Mouse (Mus musculus) WW6 (cell line): ENCODE data around the gene Ccng1.
"Not testable (repeated sequence)": the region's sequence is repeated elsewhere in the genome, so short reads cannot be mapped to it uniquely, and the experiment has no call there.

Source experiments
- DNase-seq: peaks from one replicate; pipeline ENCODE4 v3.0.0-alpha.2; 2013; ENCODE audit warnings: low read depth, low spot score

Gene Ccng1

DNA sequence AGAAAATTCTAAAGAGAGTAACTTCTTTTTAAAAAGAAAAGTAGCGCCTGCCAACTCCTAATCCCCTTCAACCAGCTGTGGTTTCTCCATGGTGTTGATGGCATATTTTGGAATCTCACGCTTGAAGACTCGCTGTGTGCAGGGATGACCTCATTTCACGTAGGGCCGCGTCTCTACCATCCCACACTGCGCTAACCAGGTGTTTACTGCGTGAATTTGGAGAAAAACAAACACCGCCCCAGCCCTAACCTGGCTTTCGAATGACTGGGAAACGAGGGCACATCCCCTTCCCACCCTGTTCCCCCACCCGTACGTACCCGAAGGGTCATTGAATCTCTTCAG lies 22.1 kb downstream of the Ccng1 start:
- DNase-seq = no peak

DNA sequence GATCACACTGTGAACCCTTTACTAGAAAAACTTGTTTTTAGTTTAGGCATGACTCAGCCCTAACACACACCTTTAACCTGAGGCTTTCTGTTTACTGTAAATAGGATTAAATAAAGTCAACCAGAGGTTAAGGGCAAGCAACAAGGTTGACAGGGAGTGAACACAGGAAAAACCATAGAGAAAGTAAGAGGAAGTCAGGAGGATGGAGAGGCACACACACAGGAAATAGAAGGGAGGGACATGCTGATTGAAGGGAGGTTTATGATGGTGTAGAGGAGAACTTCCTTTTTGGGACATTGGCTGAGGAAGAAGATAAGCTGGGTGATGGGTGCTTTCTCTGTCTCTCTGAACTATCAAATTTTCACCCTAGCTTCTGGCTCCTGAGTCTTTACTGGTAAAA lies 36.8 kb downstream of the Ccng1 start:
- DNase-seq = no peak

DNA sequence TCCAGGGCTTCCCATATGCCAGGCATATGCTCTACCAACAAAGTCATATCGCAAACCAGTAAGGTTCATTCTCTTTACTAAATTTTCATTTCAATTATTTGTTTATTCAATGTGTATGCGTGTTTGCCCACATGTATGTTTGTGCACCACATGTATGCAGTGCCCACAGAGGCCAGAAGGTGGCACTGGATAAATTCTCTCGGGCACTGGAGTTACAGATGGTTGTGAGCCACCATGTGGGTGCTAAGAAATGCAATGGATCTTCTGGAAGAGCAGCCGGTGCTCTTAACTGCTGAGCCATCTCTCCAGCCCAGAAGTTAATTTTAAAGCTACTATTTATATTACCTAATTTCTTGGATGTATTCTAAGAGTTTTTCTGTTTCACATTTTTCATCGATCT lies 39.6 kb downstream of the Ccng1 start:
- DNase-seq = no peak

- no peak for DNase-seq
These were observed 41.3 kb downstream of the Ccng1 start for GRCm38 (mm10) chr11:40713858-40714257.

- DNase-seq = not testable (repeated sequence)
These were observed 45.2 kb downstream of the Ccng1 start for GRCm38 (mm10) chr11:40709899-40710298.
